Mouse (Mus musculus): Measurements from ENCODE around the gene Hoxa5. TPM values are rescaled to one million over a fixed set of nuclear protein-coding genes. Genes with fewer than 3 reads are reported as not detected.

Hoxa5 gene
- polyA plus RNA-seq, 1 experiment from 2014 or later, result 0.08 TPM

DNA sequence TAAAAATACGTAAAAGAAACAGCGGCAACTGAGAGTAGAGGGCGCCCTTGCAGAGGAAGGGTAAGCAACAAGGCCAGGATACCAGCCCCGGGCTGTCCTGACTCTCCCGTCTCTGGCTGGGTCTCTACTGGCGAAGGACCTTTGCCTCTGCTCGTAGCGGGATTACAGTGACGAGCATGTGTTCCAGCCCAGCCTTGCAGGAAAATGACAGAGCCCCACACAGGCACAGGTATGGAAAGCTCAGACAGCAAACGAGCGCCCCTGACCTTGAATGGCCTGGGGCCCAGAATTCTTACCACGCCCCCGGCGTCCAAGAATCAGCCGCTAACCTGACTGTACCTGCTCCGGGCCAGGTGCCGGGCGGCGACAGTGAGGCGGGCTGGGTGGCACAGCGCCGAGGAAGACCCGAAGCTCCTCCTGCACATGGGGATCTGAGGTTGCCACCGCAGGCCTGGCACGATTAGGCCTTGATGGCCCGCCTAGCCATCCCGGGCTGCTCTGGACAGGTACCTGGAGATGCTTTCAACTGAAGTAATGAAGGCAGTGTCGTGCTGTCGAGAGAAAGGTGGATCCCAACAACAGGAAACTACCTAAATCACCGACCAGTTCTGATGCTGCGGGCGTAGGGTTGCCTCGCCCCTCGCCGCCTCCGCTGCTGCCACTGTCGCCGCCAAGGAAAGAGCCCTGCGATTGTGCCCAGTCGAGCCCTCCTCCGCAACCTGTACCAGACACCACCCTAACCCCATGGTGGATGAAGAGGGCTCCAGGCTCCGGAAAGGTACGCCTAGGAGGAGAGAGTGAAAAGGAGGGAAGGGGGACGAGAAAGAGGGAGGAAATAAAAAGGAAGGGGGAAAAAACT lies 25.4 kb upstream of the Hoxa5 start:
- no peak for ATAC-seq
- H3K27me3 ChIP-seq, result peaks cover 97% of the 10 kb centered on the region
- WGBS, result 2% methylated on average over 43 of the region's 44 CpGs
- no peak overlapping the region for H3K27ac ChIP-seq
- H3K4me3 ChIP-seq (replicated peaks), result no peak overlapping the region
- no peaks in the 10 kb centered on the region for H3K36me3 ChIP-seq
- no peaks in the 10 kb centered on the region for H3K4me1 ChIP-seq (replicated peaks)
- H3K9ac ChIP-seq (replicated peaks), result no peak overlapping the region
- no peaks in the 10 kb centered on the region for H3K9me3 ChIP-seq
- no peak overlapping the region for H3K4me2 ChIP-seq (replicated peaks)

DNA sequence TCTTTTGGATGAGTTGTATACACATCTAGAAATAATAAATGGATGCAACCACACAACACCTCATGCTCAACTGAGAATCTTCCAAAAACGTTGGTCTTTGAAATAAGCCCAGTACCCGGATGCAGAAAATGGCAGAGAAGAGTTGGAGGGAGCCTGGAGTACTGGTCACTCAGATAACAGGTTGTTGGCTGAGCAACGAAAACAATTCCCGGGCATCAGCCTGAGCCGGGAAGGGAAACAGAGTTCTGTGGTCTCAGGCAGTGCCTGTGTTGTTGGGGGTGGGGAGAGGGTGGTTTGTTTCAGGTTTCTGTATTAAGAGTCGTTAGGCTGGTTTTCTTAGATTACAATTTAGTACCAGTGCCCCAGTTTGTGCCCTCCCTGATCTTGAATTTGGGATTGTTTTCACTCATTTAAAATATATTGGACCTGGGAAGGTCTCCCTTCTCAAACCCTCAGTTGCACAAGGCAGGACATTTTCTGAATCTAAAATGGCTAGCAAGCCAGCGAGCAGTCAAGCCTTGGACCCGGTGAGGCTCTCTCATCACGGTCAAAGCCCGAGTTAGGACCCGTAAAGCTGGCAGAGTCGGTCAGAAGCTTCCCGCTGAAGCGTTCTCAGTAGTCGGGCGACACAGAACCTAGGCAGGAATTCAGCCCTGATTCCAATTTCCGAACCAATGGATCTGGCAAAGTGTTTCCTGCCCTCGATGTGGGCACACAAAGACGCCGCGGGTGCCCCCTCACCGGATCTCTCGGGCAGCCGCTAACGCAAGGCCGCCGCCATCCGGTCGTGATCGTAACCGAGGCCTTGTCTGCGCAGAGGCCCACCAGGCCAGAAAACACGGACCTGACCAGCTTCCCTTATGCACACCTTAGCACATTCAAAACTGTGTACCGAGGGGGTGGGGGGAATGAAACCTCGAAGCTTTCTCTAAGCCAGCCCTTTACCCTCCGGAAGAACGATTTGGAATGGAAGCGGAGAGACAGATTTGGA lies 24.4 kb upstream of the Hoxa5 start:
- no peaks in the 10 kb centered on the region for H3K4me1 ChIP-seq (replicated peaks)
- no peak for ATAC-seq
- H3K9me3 ChIP-seq, result no peaks in the 10 kb centered on the region
- H3K9ac ChIP-seq (replicated peaks), result no peak overlapping the region
- H3K27me3 ChIP-seq, result peaks cover 97% of the 10 kb centered on the region
- H3K27ac ChIP-seq, result no peak overlapping the region
- H3K4me2 ChIP-seq (replicated peaks), result no peak overlapping the region
- H3K4me3 ChIP-seq (replicated peaks), result no peak overlapping the region
- no peaks in the 10 kb centered on the region for H3K36me3 ChIP-seq
- 1% methylated on average over 38 of the region's 38 CpGs for WGBS

DNA sequence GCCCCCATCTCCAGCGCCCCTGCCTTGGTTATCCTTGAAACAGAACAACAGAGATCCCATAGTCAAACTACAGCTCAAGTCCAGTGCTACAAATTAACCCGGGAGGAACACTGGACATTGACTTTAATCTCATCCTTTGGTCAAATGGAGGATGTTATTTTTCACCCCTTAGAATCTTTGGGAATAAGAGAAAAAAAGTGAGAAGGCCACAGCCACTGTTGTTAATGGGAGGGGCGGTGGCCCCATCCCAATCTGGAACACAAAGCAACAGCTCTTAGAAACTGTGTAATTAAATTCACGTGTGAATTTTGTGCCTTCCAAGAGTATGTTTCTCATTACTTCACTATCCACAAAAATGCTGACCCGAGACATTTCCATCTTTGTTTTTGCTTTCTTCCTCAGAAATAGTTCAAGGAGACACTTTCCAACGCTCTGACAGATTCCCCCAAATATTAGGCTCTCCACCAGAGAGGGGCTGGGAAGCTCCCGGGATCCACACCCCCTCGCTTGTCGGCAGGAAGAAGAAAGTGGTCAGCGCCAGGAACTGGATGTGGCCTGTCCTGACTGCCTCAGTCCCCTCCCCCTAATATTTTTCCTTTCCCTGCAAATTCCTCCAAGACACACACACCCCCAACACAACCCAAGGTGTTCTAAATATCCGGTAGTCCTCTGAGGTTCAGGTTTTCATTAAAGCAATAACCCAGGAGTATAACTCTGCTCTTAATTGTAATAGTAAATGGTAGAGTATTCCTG lies 23.3 kb upstream of the Hoxa5 start:
- Histone ChIP-seq H3K9me3 (no peaks in the 10 kb centered on the region), H3K4me1 (replicated peaks) (no peaks in the 10 kb centered on the region), H3K27ac (no peak overlapping the region), H3K27me3 (peaks cover 97% of the 10 kb centered on the region), H3K9ac (replicated peaks) (no peak overlapping the region), H3K36me3 (no peaks in the 10 kb centered on the region), H3K4me2 (replicated peaks) (no peak overlapping the region), H3K4me3 (replicated peaks) (no peak overlapping the region)
- no peak for ATAC-seq
- WGBS, result 2% methylated on average over 11 of the region's 11 CpGs

GRCm38 (mm10) chr6:52226569-52227257 lies 22.3 kb upstream of the Hoxa5 start:
- H3K4me2 ChIP-seq (replicated peaks), result no peak overlapping the region
- peaks cover 97% of the 10 kb centered on the region for H3K27me3 ChIP-seq
- WGBS, result 3% methylated on average over 26 of the region's 26 CpGs
- H3K9ac ChIP-seq (replicated peaks), result no peak overlapping the region
- no peaks in the 10 kb centered on the region for H3K36me3 ChIP-seq
- H3K9me3 ChIP-seq, result no peaks in the 10 kb centered on the region
- no peak overlapping the region for H3K27ac ChIP-seq
- no peak for ATAC-seq
- H3K4me3 ChIP-seq (replicated peaks), result no peak overlapping the region
- no peaks in the 10 kb centered on the region for H3K4me1 ChIP-seq (replicated peaks)

DNA sequence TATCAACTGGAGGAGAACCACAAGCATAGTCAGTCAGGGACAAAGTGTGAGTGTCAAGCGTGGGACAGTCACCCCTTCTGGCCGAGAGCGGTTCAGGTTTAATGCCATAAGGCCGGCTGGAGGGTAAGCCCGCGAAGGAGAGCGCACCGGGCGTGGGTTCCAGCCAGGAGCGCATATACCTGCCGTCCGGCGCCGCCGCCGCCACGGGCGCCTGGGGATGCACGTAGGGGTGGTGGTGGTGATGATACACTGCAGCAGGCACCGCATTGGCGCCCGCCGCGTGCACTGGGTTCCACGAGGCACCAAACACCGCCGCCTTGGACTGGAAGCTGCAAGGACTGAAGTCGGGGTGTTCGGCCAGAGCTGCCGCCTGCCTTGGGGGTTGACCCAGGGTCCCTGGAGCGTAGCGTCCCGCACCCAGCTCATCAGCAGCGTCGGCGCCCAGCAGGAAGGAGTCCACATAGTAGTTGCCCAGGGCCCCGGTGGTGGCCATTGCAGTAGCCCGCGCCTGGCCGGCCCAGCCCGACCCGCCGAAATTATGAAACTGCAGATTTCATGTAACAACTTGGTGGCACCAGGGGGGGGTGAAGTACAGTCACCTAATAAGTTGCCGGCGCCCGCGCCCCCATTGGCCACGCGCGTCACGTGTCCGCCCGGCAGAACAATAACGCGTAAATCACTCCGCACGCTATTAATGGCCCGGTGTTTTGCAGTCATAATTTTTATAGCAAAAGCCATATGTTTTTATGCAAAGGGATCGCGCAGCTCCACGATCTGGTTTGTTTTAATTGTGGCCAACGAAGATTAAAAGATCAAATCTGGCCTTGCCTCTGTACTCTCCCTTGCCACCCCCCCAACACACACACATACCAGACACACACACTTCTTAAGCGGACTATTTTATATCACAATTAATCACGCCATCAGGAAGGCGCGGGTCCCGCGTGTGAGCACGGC lies 21.5 kb upstream of the Hoxa5 start:
- no peaks in the 10 kb centered on the region for H3K9me3 ChIP-seq
- no peaks in the 10 kb centered on the region for H3K36me3 ChIP-seq
- ATAC-seq, result no peak
- no peak overlapping the region for H3K4me3 ChIP-seq (replicated peaks)
- peaks cover 4% of the 10 kb centered on the region for H3K4me1 ChIP-seq (replicated peaks)
- 3% methylated on average over 69 of the region's 69 CpGs for WGBS
- H3K9ac ChIP-seq (replicated peaks), result no peak overlapping the region
- no peak overlapping the region for H3K27ac ChIP-seq
- no peak overlapping the region for H3K4me2 ChIP-seq (replicated peaks)
- peaks cover 99% of the 10 kb centered on the region for H3K27me3 ChIP-seq

DNA sequence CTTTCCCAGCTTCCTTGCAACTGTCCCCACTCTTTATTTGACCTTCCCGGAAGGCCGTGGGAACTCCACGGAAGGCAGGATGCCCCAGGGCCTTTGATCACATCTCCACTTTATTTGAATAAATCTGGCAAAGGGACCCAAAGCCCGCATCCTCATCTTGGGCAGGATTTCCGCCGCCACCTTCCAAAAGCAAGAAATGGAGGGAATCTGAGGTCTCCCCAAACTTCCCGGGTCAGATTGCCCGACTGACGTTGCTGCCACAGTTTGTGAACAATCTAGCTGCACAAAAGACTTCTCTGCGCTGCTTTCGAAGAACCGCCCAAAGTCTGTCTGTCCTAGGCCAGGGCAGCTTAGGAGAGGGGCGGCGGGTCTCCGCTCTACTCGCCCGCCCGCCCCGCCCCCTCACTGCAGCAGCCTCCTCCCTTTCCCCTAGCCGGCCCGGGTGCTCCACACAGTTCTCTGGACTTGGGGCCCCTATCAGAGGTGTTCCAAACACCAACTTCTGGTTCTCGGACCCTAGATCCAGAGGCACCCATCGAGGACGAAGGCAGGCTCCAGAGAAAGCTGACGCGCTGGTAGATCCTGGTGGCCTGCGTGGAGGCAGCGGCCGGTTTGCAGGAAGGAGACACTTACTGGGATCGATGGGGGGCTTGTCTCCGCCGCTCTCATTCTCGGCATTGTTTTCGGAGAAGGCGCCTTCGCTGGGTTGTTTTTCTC lies 20.7 kb upstream of the Hoxa5 start:
- Histone ChIP-seq H3K4me1 (replicated peaks) (peaks cover 4% of the 10 kb centered on the region), H3K4me3 (replicated peaks) (no peak overlapping the region), H3K36me3 (no peaks in the 10 kb centered on the region), H3K27me3 (peaks cover 99% of the 10 kb centered on the region), H3K9ac (replicated peaks) (no peak overlapping the region), H3K4me2 (replicated peaks) (no peak overlapping the region), H3K9me3 (no peaks in the 10 kb centered on the region), H3K27ac (no peak overlapping the region)
- WGBS, result 2% methylated on average over 36 of the region's 36 CpGs
- ATAC-seq, result no peak

DNA sequence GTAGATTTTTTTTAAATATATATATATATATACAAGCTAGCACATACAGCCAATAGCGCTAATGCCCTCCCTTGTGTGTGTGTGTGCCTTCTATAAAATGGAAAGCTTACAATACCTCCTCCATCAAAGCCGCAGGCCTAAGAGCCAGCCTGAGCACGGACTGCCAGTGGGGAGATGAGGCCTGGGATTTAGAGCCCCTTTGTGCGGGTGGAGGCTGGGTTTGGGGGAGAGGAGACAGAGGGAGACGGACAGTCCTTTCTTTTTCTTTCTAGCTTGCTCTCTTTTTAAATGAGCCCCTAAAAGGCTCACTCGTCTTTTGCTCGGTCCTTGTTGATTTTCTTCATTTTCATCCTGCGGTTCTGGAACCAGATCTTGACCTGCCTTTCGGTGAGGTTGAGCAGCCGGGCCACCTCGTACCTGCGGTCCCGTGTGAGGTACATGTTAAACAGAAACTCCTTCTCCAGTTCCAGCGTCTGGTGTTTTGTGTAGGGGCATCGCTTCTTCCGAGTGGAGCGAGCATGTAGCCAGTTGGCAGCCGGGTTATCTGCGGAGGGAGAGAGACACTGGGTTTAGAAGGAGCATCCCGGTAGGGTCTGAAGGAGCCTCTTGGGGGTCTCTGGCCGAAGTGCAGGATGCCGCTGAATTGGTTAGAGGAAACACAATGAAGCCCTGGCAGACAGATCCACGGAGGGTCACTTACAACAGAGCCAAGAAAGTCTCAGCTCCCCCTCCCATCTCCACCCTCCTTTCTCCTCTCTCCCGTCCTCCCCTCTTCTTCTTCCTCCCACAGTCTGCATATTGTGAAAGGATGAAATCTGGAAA lies 19.8 kb upstream of the Hoxa5 start:
- no peak overlapping the region for H3K4me2 ChIP-seq (replicated peaks)
- WGBS, result 1% methylated on average over 24 of the region's 24 CpGs
- H3K27me3 ChIP-seq, result peaks cover 99% of the 10 kb centered on the region
- H3K4me1 ChIP-seq (replicated peaks), result peaks cover 4% of the 10 kb centered on the region
- no peak overlapping the region for H3K9ac ChIP-seq (replicated peaks)
- no peaks in the 10 kb centered on the region for H3K36me3 ChIP-seq
- no peaks in the 10 kb centered on the region for H3K9me3 ChIP-seq
- H3K27ac ChIP-seq, result no peak overlapping the region
- no peak overlapping the region for H3K4me3 ChIP-seq (replicated peaks)
- ATAC-seq, result no peak

GRCm38 (mm10) chr6:52222729-52223128 lies 18.3 kb upstream of the Hoxa5 start:
- Histone ChIP-seq H3K9ac (replicated peaks) (no peak overlapping the region), H3K4me1 (replicated peaks) (peaks cover 4% of the 10 kb centered on the region), H3K36me3 (no peaks in the 10 kb centered on the region), H3K4me2 (replicated peaks) (no peak overlapping the region), H3K27me3 (peaks cover 100% of the 10 kb centered on the region), H3K27ac (no peak overlapping the region), H3K4me3 (replicated peaks) (no peak overlapping the region), H3K9me3 (no peaks in the 10 kb centered on the region)
- no peak for ATAC-seq
- WGBS, result 11% methylated on average over 13 of the region's 13 CpGs

DNA sequence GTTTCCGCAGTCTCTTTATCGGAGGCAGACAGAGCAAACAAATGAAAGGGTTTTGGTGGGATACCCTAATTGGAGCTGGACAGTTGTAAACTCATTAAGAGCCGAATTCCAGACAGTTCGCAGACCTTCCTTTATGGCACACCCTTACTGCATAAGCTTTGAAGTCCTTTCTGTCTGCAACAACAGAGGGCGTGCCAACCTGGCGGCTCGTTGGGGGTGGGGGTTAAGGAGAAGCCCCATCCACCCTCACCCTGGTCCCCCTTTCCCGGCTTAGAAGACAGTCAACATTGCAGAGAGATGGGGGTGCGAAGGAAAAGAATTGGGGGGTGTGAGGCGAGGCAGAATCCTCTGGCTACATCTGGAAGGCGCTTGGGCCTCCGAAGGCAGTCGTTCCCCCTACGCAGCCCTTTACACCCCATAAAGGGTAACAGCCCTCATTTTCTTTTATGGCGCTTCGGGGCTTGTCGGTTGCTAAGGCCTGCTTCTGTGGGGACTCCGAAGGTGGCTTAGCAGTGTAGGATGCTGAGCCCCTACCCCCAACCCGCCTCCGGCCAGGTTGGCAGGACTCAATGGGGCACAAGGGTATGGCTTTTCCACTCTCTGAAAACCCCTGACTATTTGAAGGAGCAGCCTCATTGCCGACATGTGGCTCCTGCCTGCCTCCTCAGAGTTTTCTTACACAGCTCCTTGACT lies 17.8 kb upstream of the Hoxa5 start:
- peak; percentile 48 for ATAC-seq
- peak overlapping the region; percentile 44; the same call in 1 of the 2 replicates for H3K4me3 ChIP-seq (replicated peaks)
- H3K9ac ChIP-seq (replicated peaks), result no peak overlapping the region

More for the DNA sequence above, 17.8 kb upstream of the Hoxa5 start:
- no peaks in the 10 kb centered on the region for H3K9me3 ChIP-seq
- H3K27ac ChIP-seq, result no peak overlapping the region
- whole genome bisulfite sequencing, result 7% methylated on average over 21 of the region's 21 CpGs
- no peaks in the 10 kb centered on the region for H3K36me3 ChIP-seq
- H3K4me2 ChIP-seq (replicated peaks), result peak overlapping the region; percentile 67
- peaks cover 9% of the 10 kb centered on the region for H3K4me1 ChIP-seq (replicated peaks)
- peaks cover 100% of the 10 kb centered on the region for H3K27me3 ChIP-seq
